Mouse (Mus musculus): ENCODE results near the gene Gpr87. TPM values are rescaled to one million over a fixed set of nuclear protein-coding genes. Genes with fewer than 3 reads are reported as not detected.
A peak's percentile ranks its signal among the peaks of the same experiment; 100 is the strongest.
"Not testable (repeated sequence)": the region's sequence is repeated elsewhere in the genome, so short reads cannot be mapped to it uniquely, and the experiment has no call there.

Gpr87 gene
- total RNA-seq, 1 experiment from 2014 or later, result not detected

- DNase-seq, result no peak
Measured at GRCm38 (mm10) chr3:59185662-59186061, 9.2 kb downstream of the Gpr87 start.

- DNase-seq, result no peak
Measured at GRCm38 (mm10) chr3:59182129-59182528, 12.8 kb downstream of the Gpr87 start.

- no peak for DNase-seq
Measured at GRCm38 (mm10) chr3:59181134-59181533, 13.8 kb downstream of the Gpr87 start.

GRCm38 (mm10) chr3:59176871-59177270 is 18.0 kb downstream of the Gpr87 start:
- no peak for DNase-seq

GRCm38 (mm10) chr3:59175234-59175633 is 19.7 kb downstream of the Gpr87 start:
- DNase-seq, result peak; percentile 29

- DNase-seq, result no peak
Measured at GRCm38 (mm10) chr3:59174426-59175154, 20.3 kb downstream of the Gpr87 start.

GRCm38 (mm10) chr3:59169921-59170627 is 24.8 kb downstream of the Gpr87 start:
- no peak for DNase-seq

- no peak for DNase-seq
Measured at GRCm38 (mm10) chr3:59169215-59169614, 25.7 kb downstream of the Gpr87 start.

- no peak for DNase-seq
Measured at GRCm38 (mm10) chr3:59168476-59168875, 26.4 kb downstream of the Gpr87 start.

GRCm38 (mm10) chr3:59167417-59168054 is 27.4 kb downstream of the Gpr87 start:
- DNase-seq, result no peak

GRCm38 (mm10) chr3:59160465-59160864 is 34.4 kb downstream of the Gpr87 start:
- DNase-seq, result no peak

- DNase-seq, result no peak
Measured at GRCm38 (mm10) chr3:59157048-59157447, 37.9 kb downstream of the Gpr87 start.

- no peak for DNase-seq
Measured at GRCm38 (mm10) chr3:59155404-59155803, 39.5 kb downstream of the Gpr87 start.

- DNase-seq, result no peak
Measured at GRCm38 (mm10) chr3:59154888-59155287, 40.0 kb downstream of the Gpr87 start.

GRCm38 (mm10) chr3:59153424-59153823 is 41.5 kb downstream of the Gpr87 start, which contains the start of gene P2ry14:
TSS of gene P2ry14 (minus strand) at chr3:59153618.
- peak; percentile 13 for DNase-seq

- no peak for DNase-seq
Measured at GRCm38 (mm10) chr3:59150624-59151023, 44.3 kb downstream of the Gpr87 start.

- no peak for DNase-seq
Measured at GRCm38 (mm10) chr3:59149646-59150045, 45.3 kb downstream of the Gpr87 start.

- DNase-seq, result no peak
Measured at GRCm38 (mm10) chr3:59145194-59145593, 49.7 kb downstream of the Gpr87 start.

GRCm38 (mm10) chr3:59141507-59142305 is 53.2 kb downstream of the Gpr87 start:
- DNase-seq, result no peak

GRCm38 (mm10) chr3:59140941-59141340 is 54.0 kb downstream of the Gpr87 start:
- not testable (repeated sequence) for DNase-seq

GRCm38 (mm10) chr3:59140115-59140514 is 54.8 kb downstream of the Gpr87 start:
- DNase-seq, result no peak

GRCm38 (mm10) chr3:59139651-59140051 is 55.3 kb downstream of the Gpr87 start:
- DNase-seq, result peak; percentile 23
